Mouse (Mus musculus): ENCODE data around the gene Tbc1d20. TPM values are rescaled to one million over a fixed set of nuclear protein-coding genes. Genes with fewer than 3 reads are reported as not detected.
"Not testable (repeated sequence)": the region's sequence is repeated elsewhere in the genome, so short reads cannot be mapped to it uniquely, and the experiment has no call there.

The Tbc1d20 gene
- 10 to 100 TPM; 41.2 to 42.6 TPM for total RNA-seq (2021)

GRCm38 (mm10) chr2:152293727-152294475 lies at the start of gene Tbc1d20:
TSS of gene Tbc1d20 (plus strand) at chr2:152293828.
- peak; percentile 93 for DNase-seq
- intact Hi-C loops (cut with DNase I), result no loop called here

GRCm38 (mm10) chr2:152247213-152247612 lies 46.4 kb upstream of the Tbc1d20 start:
- DNase-seq, result no peak
- intact Hi-C loops (cut with DNase I), result no loop called here

GRCm38 (mm10) chr2:152250511-152250910 lies 43.1 kb upstream of the Tbc1d20 start:
- intact Hi-C loops (cut with DNase I), result no loop called here
- DNase-seq, result no peak

- no peak for DNase-seq
- intact Hi-C loops (cut with DNase I), result no loop called here
These were observed 33.9 kb upstream of the Tbc1d20 start for GRCm38 (mm10) chr2:152259739-152260138.

- no peak for DNase-seq
- intact Hi-C loops (cut with DNase I), result no loop called here
These were observed 20.0 kb upstream of the Tbc1d20 start for GRCm38 (mm10) chr2:152273639-152274038.

- intact Hi-C loops (cut with DNase I), result no loop called here
These were observed 12.2 kb upstream of the Tbc1d20 start for GRCm38 (mm10) chr2:152281407-152281806.

GRCm38 (mm10) chr2:152287560-152287959 lies 6.1 kb upstream of the Tbc1d20 start:
- DNase-seq, result no peak
- intact Hi-C loops (cut with DNase I), result no loop called here

More at GRCm38 (mm10) chr2:152281407-152281806, 12.2 kb upstream of the Tbc1d20 start:
- no peak for DNase-seq

- intact Hi-C loops (cut with DNase I), result no loop called here
- DNase-seq, result no peak
These were observed 5.6 kb upstream of the Tbc1d20 start for GRCm38 (mm10) chr2:152288046-152288445.

- intact Hi-C loops (cut with DNase I), result not testable (repeated sequence)
These were observed 4.0 kb upstream of the Tbc1d20 start for GRCm38 (mm10) chr2:152289623-152290022.

GRCm38 (mm10) chr2:152292475-152292874 lies 1.2 kb upstream of the Tbc1d20 start:
- no peak for DNase-seq
- intact Hi-C loops (cut with DNase I), result no loop called here

More at GRCm38 (mm10) chr2:152289623-152290022, 4.0 kb upstream of the Tbc1d20 start:
- not testable (repeated sequence) for DNase-seq

- no peak for DNase-seq
- intact Hi-C loops (cut with DNase I), result no loop called here
These were observed 375 bp upstream of the Tbc1d20 start for GRCm38 (mm10) chr2:152293179-152293726.

- intact Hi-C loops (cut with DNase I), result no loop called here
- DNase-seq, result no peak
These were observed 913 bp downstream of the Tbc1d20 start for GRCm38 (mm10) chr2:152294541-152294940.

- intact Hi-C loops (cut with DNase I), result no loop called here
- no peak for DNase-seq
These were observed 9.2 kb downstream of the Tbc1d20 start for GRCm38 (mm10) chr2:152302862-152303261.

- intact Hi-C loops (cut with DNase I), result no loop called here
These were observed 10.2 kb downstream of the Tbc1d20 start for GRCm38 (mm10) chr2:152303781-152304180.

GRCm38 (mm10) chr2:152305480-152305879 lies 11.9 kb downstream of the Tbc1d20 start:
- intact Hi-C loops (cut with DNase I), result no loop called here
- DNase-seq, result no peak

More at GRCm38 (mm10) chr2:152303781-152304180, 10.2 kb downstream of the Tbc1d20 start:
- DNase-seq, result no peak

- DNase-seq, result no peak
- intact Hi-C loops (cut with DNase I), result no loop called here
These were observed 13.6 kb downstream of the Tbc1d20 start for GRCm38 (mm10) chr2:152307186-152307585.

- intact Hi-C loops (cut with DNase I), result no loop called here
- no peak for DNase-seq
These were observed 19.4 kb downstream of the Tbc1d20 start for GRCm38 (mm10) chr2:152312996-152313395.

GRCm38 (mm10) chr2:152313926-152314325 lies 20.3 kb downstream of the Tbc1d20 start:
- intact Hi-C loops (cut with DNase I), result no loop called here
- DNase-seq, result no peak

GRCm38 (mm10) chr2:152317054-152317453 lies 23.4 kb downstream of the Tbc1d20 start:
- intact Hi-C loops (cut with DNase I), result no loop called here
- no peak for DNase-seq

GRCm38 (mm10) chr2:152321558-152321957 lies 27.9 kb downstream of the Tbc1d20 start:
- intact Hi-C loops (cut with DNase I), result no loop called here
- DNase-seq, result no peak

- intact Hi-C loops (cut with DNase I), result no loop called here
- DNase-seq, result no peak
These were observed 28.6 kb downstream of the Tbc1d20 start for GRCm38 (mm10) chr2:152322198-152322597.

GRCm38 (mm10) chr2:152323971-152324370 lies 30.3 kb downstream of the Tbc1d20 start:
- intact Hi-C loops (cut with DNase I), result no loop called here
- no peak for DNase-seq
